Mouse (Mus musculus) myocyte (in vitro differentiated cells): ENCODE results near the gene Hes5. TPM values are rescaled to one million over a fixed set of nuclear protein-coding genes. Genes with fewer than 3 reads are reported as not detected.

ENCODE experiments used
- H3K27me3 ChIP-seq: one replicate; pipeline ENCODE4 v1.6.1; 2011; ENCODE audit not compliant: control insufficient read depth, insufficient read depth, insufficient read length
- H3K36me3 ChIP-seq: one replicate; pipeline ENCODE4 v1.6.1; 2011; ENCODE audit not compliant: control insufficient read depth, insufficient read depth
- H3K4me2 ChIP-seq: one replicate; pipeline ENCODE4 v1.6.1; 2011; ENCODE audit warnings: low read depth, control low read depth
- H3K4me3 ChIP-seq: one replicate; pipeline ENCODE4 v1.5.1; 2011; ENCODE audit warnings: mild to moderate bottlenecking, control low read depth, moderate library complexity
- H3K79me2 ChIP-seq: one replicate; pipeline ENCODE4 v1.6.1; 2011; ENCODE audit not compliant: control insufficient read depth, insufficient read depth
- H3ac ChIP-seq: one replicate; pipeline ENCODE4 v1.6.1; 2011; ENCODE audit not compliant: control insufficient read depth, insufficient read length
- CEBPB ChIP-seq: IDR thresholded peaks from 2 replicates; pipeline ENCODE4 v1.6.1; 2011; ENCODE audit warnings: mild to moderate bottlenecking, moderate library complexity; ENCODE audit not compliant: poor library complexity, insufficient read depth, severe bottlenecking
- E2F4 ChIP-seq: IDR thresholded peaks from one replicate; pipeline ENCODE4 v1.6.1; 2011; ENCODE audit warnings: mild to moderate bottlenecking, control low read depth, moderate library complexity; ENCODE audit not compliant: insufficient read depth
- MAX ChIP-seq: IDR thresholded peaks from one replicate; pipeline ENCODE4 v1.6.1; 2011; ENCODE audit warnings: low read depth, mild to moderate bottlenecking, control low read depth
- MYOD1 ChIP-seq, 3 experiments: IDR thresholded peaks; one replicate each; pipeline ENCODE4 v1.6.1; 2011; ENCODE audit warnings: control low read depth in 2 of 3, low read depth in 2 of 3, mild to moderate bottlenecking in 2 of 3, moderate library complexity in 1 of 3; ENCODE audit not compliant: insufficient read length in 2 of 3, control insufficient read depth in 1 of 3
- MYOG ChIP-seq, 3 experiments: IDR thresholded peaks; one replicate each; pipeline ENCODE4 v1.6.1; 2011; ENCODE audit warnings: control low read depth in 2 of 3, low read depth in 2 of 3, mild to moderate bottlenecking in 2 of 3; ENCODE audit not compliant: insufficient read length in 2 of 3, control insufficient read depth in 1 of 3, insufficient read depth in 1 of 3
- POLR2A ChIP-seq: IDR thresholded peaks from one replicate; pipeline ENCODE4 v1.6.1; 2011; ENCODE audit warnings: low read depth, mild to moderate bottlenecking, control low read depth, moderate library complexity; ENCODE audit not compliant: insufficient read length
- POLR2AphosphoS2 ChIP-seq: IDR thresholded peaks from one replicate; pipeline ENCODE4 v1.6.1; 2011; ENCODE audit warnings: low read depth, control low read depth; ENCODE audit not compliant: insufficient read length
- REST ChIP-seq: IDR thresholded peaks from one replicate; pipeline ENCODE4 v1.6.1; 2011; ENCODE audit warnings: mild to moderate bottlenecking, control low read depth, moderate library complexity; ENCODE audit not compliant: insufficient read depth, insufficient read length
- SRF ChIP-seq: IDR thresholded peaks from one replicate; pipeline ENCODE4 v1.6.1; 2011; ENCODE audit warnings: low read depth; ENCODE audit not compliant: control insufficient read depth, insufficient read length
- TCF12 ChIP-seq: IDR thresholded peaks from one replicate; pipeline ENCODE4 v1.6.1; 2011; ENCODE audit warnings: mild to moderate bottlenecking, control low read depth; ENCODE audit not compliant: poor library complexity, insufficient read depth, severe bottlenecking
- TCF3 ChIP-seq: IDR thresholded peaks from one replicate; pipeline ENCODE4 v1.6.1; 2011; ENCODE audit warnings: low read depth, control low read depth; ENCODE audit not compliant: insufficient read length
- USF1 ChIP-seq: IDR thresholded peaks from one replicate; pipeline ENCODE4 v1.6.1; 2011; ENCODE audit warnings: low read depth, mild to moderate bottlenecking, control low read depth, moderate library complexity
- polyA plus RNA-seq: library from polyadenylated mRNA; unstranded; fragments of >200 nt; fragmentation: generic; extraction: Trizol; gene quantifications from one replicate; pipeline ENCODE4 v1.2.1, GENCODE M21; 2012; ENCODE audit warnings: missing spikeins

Hes5 gene
- polyA plus RNA-seq, result not detected

- Histone ChIP-seq H3K79me2 (peaks cover 13% of the 10 kb centered on the region), H3K27me3 (peaks cover 68% of the 10 kb centered on the region), H3K4me2 (no peak within 1 kb of the TSS), H3K4me3 (no peak within 1 kb of the TSS), H3ac (no peak within 1 kb of the TSS), H3K36me3 (no peaks in the 10 kb centered on the region)
- TF ChIP-seq SRF, result no peak
- TF ChIP-seq POLR2AphosphoS2, result no peak
- TF ChIP-seq MYOG (IDR thresholded peaks at IDR 0.05; ENCODE audit: control insufficient read depth in 1 of 3, insufficient read depth in 1 of 3, insufficient read length in 2 of 3, low read depth in 2 of 3), result no peak
- no peak for TF ChIP-seq MYOD1 (IDR thresholded peaks at IDR 0.05; ENCODE audit: control insufficient read depth in 1 of 3, insufficient read length in 2 of 3, low read depth in 2 of 3)
- TF ChIP-seq E2F4, result no peak
- no peak for TF ChIP-seq CEBPB
- no peak for TF ChIP-seq POLR2A
- no peak for TF ChIP-seq MAX
- no peak for TF ChIP-seq TCF12
- TF ChIP-seq REST, result no peak
- TF ChIP-seq USF1, result no peak
- no peak for TF ChIP-seq TCF3
Measured at GRCm38 (mm10) chr4:154960690-154961225, at the start of gene Hes5. Gene Hes5 (plus strand): TSS chr4:154960923.

- H3ac ChIP-seq, result no peak overlapping the region
Measured at GRCm38 (mm10) chr4:154911644-154912043, 49.1 kb upstream of the Hes5 start.

GRCm38 (mm10) chr4:154913845-154914244, 46.9 kb upstream of the Hes5 start:
- TF ChIP-seq E2F4, result no peak
- H3K36me3 ChIP-seq, result no peaks in the 10 kb centered on the region

More at GRCm38 (mm10) chr4:154911644-154912043, 49.1 kb upstream of the Hes5 start:
- no peak overlapping the region for H3K4me3 ChIP-seq
- no peaks in the 10 kb centered on the region for H3K36me3 ChIP-seq
- no peaks in the 10 kb centered on the region for H3K79me2 ChIP-seq
- H3K4me2 ChIP-seq, result no peak overlapping the region
- TF ChIP-seq POLR2AphosphoS2 (no peak), USF1 (no peak), MAX (no peak), POLR2A (no peak), MYOD1 (IDR thresholded peaks at IDR 0.05; ENCODE audit: control insufficient read depth in 1 of 3, insufficient read length in 2 of 3, low read depth in 2 of 3) (no peak), CEBPB (no peak), E2F4 (no peak)
- peaks cover 18% of the 10 kb centered on the region for H3K27me3 ChIP-seq

GRCm38 (mm10) chr4:154914252-154914651, 46.5 kb upstream of the Hes5 start:
- Histone ChIP-seq H3K4me3 (no peak overlapping the region), H3K79me2 (no peaks in the 10 kb centered on the region), H3K4me2 (no peak overlapping the region), H3K36me3 (no peaks in the 10 kb centered on the region), H3K27me3 (peaks cover 12% of the 10 kb centered on the region), H3ac (no peak overlapping the region)
- no peak for TF ChIP-seq E2F4
- no peak for TF ChIP-seq POLR2A
- no peak for TF ChIP-seq POLR2AphosphoS2
- TF ChIP-seq TCF12, result no peak

More at GRCm38 (mm10) chr4:154913845-154914244, 46.9 kb upstream of the Hes5 start:
- Histone ChIP-seq H3ac (no peak overlapping the region), H3K79me2 (no peaks in the 10 kb centered on the region), H3K27me3 (peaks cover 12% of the 10 kb centered on the region), H3K4me2 (no peak overlapping the region), H3K4me3 (no peak overlapping the region)

- H3K27me3 ChIP-seq, result peaks cover 12% of the 10 kb centered on the region
Measured at GRCm38 (mm10) chr4:154914707-154915106, 46.0 kb upstream of the Hes5 start.

More at GRCm38 (mm10) chr4:154914707-154915106, 46.0 kb upstream of the Hes5 start:
- Histone ChIP-seq H3K4me3 (no peak overlapping the region), H3K36me3 (no peaks in the 10 kb centered on the region), H3K4me2 (no peak overlapping the region), H3K79me2 (no peaks in the 10 kb centered on the region), H3ac (no peak overlapping the region)
- TF ChIP-seq SRF (no peak), POLR2AphosphoS2 (no peak), USF1 (no peak), MYOD1 (IDR thresholded peaks at IDR 0.05; ENCODE audit: control insufficient read depth in 1 of 3, insufficient read length in 2 of 3, low read depth in 2 of 3) (no peak), REST (no peak), TCF12 (no peak), MYOG (IDR thresholded peaks at IDR 0.05; ENCODE audit: control insufficient read depth in 1 of 3, insufficient read depth in 1 of 3, insufficient read length in 2 of 3, low read depth in 2 of 3) (no peak), MAX (no peak), CEBPB (no peak), E2F4 (no peak), TCF3 (no peak), POLR2A (no peak)
